Mouse (Mus musculus): ENCODE results near the gene Skap2. TPM values are rescaled to one million over a fixed set of nuclear protein-coding genes. Genes with fewer than 3 reads are reported as not detected.

Skap2 gene
- polyA plus RNA-seq, 1 experiment, result 10.9 TPM

- TF ChIP-seq CTCF (IDR thresholded peaks at IDR 0.05; ENCODE audit: extremely low read depth, insufficient read depth, low read length) (no peak), POLR2A (IDR thresholded peaks at IDR 0.05; ENCODE audit: extremely low read depth, insufficient read depth, low read length) (no peak)
- H3K27ac ChIP-seq (ENCODE audit: insufficient read depth, low read length), result no peak overlapping the region
- H3K4me1 ChIP-seq (ENCODE audit: control insufficient read depth, insufficient read depth, low read length), result no peaks in the 10 kb centered on the region; the same call in 1 of the 2 replicates
- no peak overlapping the region for H3K4me3 ChIP-seq (ENCODE audit: insufficient read depth, low read length)
Measured at GRCm38 (mm10) chr6:51838177-51838576, 174.2 kb downstream of the Skap2 start.

- H3K27ac ChIP-seq (ENCODE audit: insufficient read depth, low read length), result no peak overlapping the region
- H3K4me1 ChIP-seq (ENCODE audit: control insufficient read depth, insufficient read depth, low read length), result no peaks in the 10 kb centered on the region; the same call in 1 of the 2 replicates
- TF ChIP-seq CTCF (IDR thresholded peaks at IDR 0.05; ENCODE audit: extremely low read depth, insufficient read depth, low read length), result no peak
- no peak for TF ChIP-seq POLR2A (IDR thresholded peaks at IDR 0.05; ENCODE audit: extremely low read depth, insufficient read depth, low read length)
- H3K4me3 ChIP-seq (ENCODE audit: insufficient read depth, low read length), result no peak overlapping the region
Measured at GRCm38 (mm10) chr6:51833362-51833761, 179.0 kb downstream of the Skap2 start.

GRCm38 (mm10) chr6:51825621-51826021 lies 186.7 kb downstream of the Skap2 start:
- TF ChIP-seq POLR2A (IDR thresholded peaks at IDR 0.05; ENCODE audit: extremely low read depth, insufficient read depth, low read length) (no peak), CTCF (IDR thresholded peaks at IDR 0.05; ENCODE audit: extremely low read depth, insufficient read depth, low read length) (no peak)
- no peak overlapping the region for H3K4me3 ChIP-seq (ENCODE audit: insufficient read depth, low read length)
- no peak overlapping the region for H3K27ac ChIP-seq (ENCODE audit: insufficient read depth, low read length)
- H3K4me1 ChIP-seq (ENCODE audit: control insufficient read depth, insufficient read depth, low read length), result no peaks in the 10 kb centered on the region

- Histone ChIP-seq H3K4me3 (ENCODE audit: insufficient read depth, low read length) (no peak overlapping the region), H3K27ac (ENCODE audit: insufficient read depth, low read length) (no peak overlapping the region), H3K4me1 (ENCODE audit: control insufficient read depth, insufficient read depth, low read length) (no peaks in the 10 kb centered on the region)
- TF ChIP-seq POLR2A (IDR thresholded peaks at IDR 0.05; ENCODE audit: extremely low read depth, insufficient read depth, low read length), result no peak
- no peak for TF ChIP-seq CTCF (IDR thresholded peaks at IDR 0.05; ENCODE audit: extremely low read depth, insufficient read depth, low read length)
Measured at GRCm38 (mm10) chr6:51824136-51824830, 188.1 kb downstream of the Skap2 start.

GRCm38 (mm10) chr6:51822049-51822448 lies 190.3 kb downstream of the Skap2 start:
- H3K4me3 ChIP-seq (ENCODE audit: insufficient read depth, low read length), result no peak overlapping the region
- TF ChIP-seq POLR2A (IDR thresholded peaks at IDR 0.05; ENCODE audit: extremely low read depth, insufficient read depth, low read length), result no peak
- no peak overlapping the region for H3K27ac ChIP-seq (ENCODE audit: insufficient read depth, low read length)
- no peaks in the 10 kb centered on the region for H3K4me1 ChIP-seq (ENCODE audit: control insufficient read depth, insufficient read depth, low read length)

- Histone ChIP-seq H3K4me3 (ENCODE audit: insufficient read depth, low read length) (no peak overlapping the region), H3K4me1 (ENCODE audit: control insufficient read depth, insufficient read depth, low read length) (no peaks in the 10 kb centered on the region), H3K27ac (ENCODE audit: insufficient read depth, low read length) (no peak overlapping the region)
- TF ChIP-seq CTCF (IDR thresholded peaks at IDR 0.05; ENCODE audit: extremely low read depth, insufficient read depth, low read length), result no peak
- no peak for TF ChIP-seq POLR2A (IDR thresholded peaks at IDR 0.05; ENCODE audit: extremely low read depth, insufficient read depth, low read length)
Measured at GRCm38 (mm10) chr6:51820853-51821252, 191.5 kb downstream of the Skap2 start.

- TF ChIP-seq CTCF (IDR thresholded peaks at IDR 0.05; ENCODE audit: extremely low read depth, insufficient read depth, low read length) (no peak), POLR2A (IDR thresholded peaks at IDR 0.05; ENCODE audit: extremely low read depth, insufficient read depth, low read length) (no peak)
- Histone ChIP-seq H3K27ac (ENCODE audit: insufficient read depth, low read length) (no peak overlapping the region), H3K4me3 (ENCODE audit: insufficient read depth, low read length) (no peak overlapping the region), H3K4me1 (ENCODE audit: control insufficient read depth, insufficient read depth, low read length) (no peaks in the 10 kb centered on the region)
Measured at GRCm38 (mm10) chr6:51816892-51817621, 195.3 kb downstream of the Skap2 start.

GRCm38 (mm10) chr6:51810906-51811305 lies 201.4 kb downstream of the Skap2 start:
- H3K4me1 ChIP-seq (ENCODE audit: control insufficient read depth, insufficient read depth, low read length), result no peaks in the 10 kb centered on the region
- no peak overlapping the region for H3K4me3 ChIP-seq (ENCODE audit: insufficient read depth, low read length)
- TF ChIP-seq POLR2A (IDR thresholded peaks at IDR 0.05; ENCODE audit: extremely low read depth, insufficient read depth, low read length), result no peak
- no peak overlapping the region for H3K27ac ChIP-seq (ENCODE audit: insufficient read depth, low read length)

GRCm38 (mm10) chr6:51809164-51809824 lies 203.1 kb downstream of the Skap2 start:
- TF ChIP-seq POLR2A (IDR thresholded peaks at IDR 0.05; ENCODE audit: extremely low read depth, insufficient read depth, low read length) (no peak), CTCF (IDR thresholded peaks at IDR 0.05; ENCODE audit: extremely low read depth, insufficient read depth, low read length) (no peak)
- Histone ChIP-seq H3K4me1 (ENCODE audit: control insufficient read depth, insufficient read depth, low read length) (no peaks in the 10 kb centered on the region), H3K4me3 (ENCODE audit: insufficient read depth, low read length) (no peak overlapping the region), H3K27ac (ENCODE audit: insufficient read depth, low read length) (no peak overlapping the region)
